Mouse (Mus musculus): Measurements from ENCODE around the gene Esd. TPM values are rescaled to one million over a fixed set of nuclear protein-coding genes. Genes with fewer than 3 reads are reported as not detected.

Gene Esd
- total RNA-seq, 2 experiments from 2014 or later: 75.3 to 87.6 TPM

- H3K4me3 ChIP-seq: no peak overlapping the region
- intact Hi-C loops (cut with DNase I): no loop called here
- no peak for TF ChIP-seq CTCF (IDR thresholded peaks at IDR 0.05)
- H3K27ac ChIP-seq: no peak overlapping the region
- no peak for DNase-seq (ENCODE audit: extremely low spot score in 1 of 2, low spot score in 2 of 2)
These were observed 66.2 kb downstream of the Esd start for GRCm38 (mm10) chr14:74798063-74798890.

Other genes with a start within 250 kb of the Esd start
- 10 to 100 TPM; 24.5 to 29.3 TPM for gene Htr2a, start 91.5 kb upstream of the Esd start, total RNA-seq (2021)
- 10 to 100 TPM; 14.8 to 16.3 TPM for gene Lrch1, start 215.6 kb downstream of the Esd start, total RNA-seq (2021)